Mouse (Mus musculus) ZHBTc4 (cell line): ENCODE results near the gene Tktl2.

Experiments used
- DNase-seq: peaks from one replicate; pipeline ENCODE4 v3.0.0-alpha.2; 2011; ENCODE audit warnings: low read depth, low spot score

Tktl2 gene

DNA sequence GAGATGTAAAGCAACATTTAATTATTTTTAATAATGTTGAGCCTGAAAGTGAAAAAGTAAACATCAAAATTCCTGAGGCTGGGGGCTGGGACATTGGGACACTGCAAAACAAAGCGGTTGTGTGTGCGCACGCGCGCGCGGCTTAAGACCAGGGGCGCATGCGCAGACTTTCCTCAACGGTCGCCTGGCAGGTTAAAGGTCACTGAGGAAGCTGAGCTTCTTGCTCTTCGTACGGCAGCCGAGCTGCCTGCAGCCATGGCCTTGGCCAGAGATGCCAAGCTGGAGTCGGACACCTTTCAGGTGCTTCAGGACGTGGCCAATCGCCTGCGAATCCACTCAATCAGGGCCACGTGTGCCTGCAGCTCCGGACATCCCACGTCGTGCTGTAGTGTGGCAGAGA, at the start of gene Tktl2:
Tktl2 (plus strand) TSS at position 220 of the 400 bp plus-strand sequence.
- DNase-seq: peak; percentile 39

DNA sequence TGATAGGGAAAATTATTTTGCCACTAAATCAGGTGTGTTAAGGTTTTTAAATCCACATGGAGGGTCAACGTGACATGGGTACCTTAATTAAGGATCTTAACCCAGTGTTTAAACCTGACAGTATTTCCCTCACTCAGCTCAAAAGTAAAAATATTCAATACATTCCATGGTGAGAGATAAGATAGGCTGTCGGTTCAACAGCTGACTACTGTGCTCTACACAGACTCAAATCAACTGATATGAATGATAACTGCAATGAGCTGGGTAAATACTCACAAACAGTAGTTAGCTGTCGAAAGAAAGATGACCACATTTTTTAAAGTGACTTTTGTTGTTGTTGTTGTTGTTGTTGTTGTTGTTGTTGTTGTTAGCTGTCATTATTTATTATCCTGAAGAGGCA, 41.7 kb upstream of the Tktl2 start:
- no peak for DNase-seq

DNA sequence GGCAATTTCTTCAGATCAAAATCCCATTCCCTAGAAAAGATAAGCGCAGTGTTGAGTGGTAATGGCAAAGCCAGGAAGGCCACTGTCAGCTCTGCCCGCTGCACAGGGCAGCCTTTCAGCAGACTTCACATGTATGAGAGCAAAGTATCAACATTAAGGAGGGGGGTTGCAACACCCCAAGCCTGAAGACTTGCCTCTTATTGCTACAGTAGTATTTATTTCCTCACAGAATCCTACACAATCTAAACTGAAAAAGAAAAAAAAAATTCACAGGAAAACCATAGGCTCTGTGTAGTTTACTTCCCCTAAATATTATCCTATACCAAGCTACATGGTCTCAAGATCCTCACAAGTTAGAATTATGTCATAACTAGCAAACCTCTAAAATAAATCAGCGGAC, 34.7 kb upstream of the Tktl2 start:
- DNase-seq: no peak

DNA sequence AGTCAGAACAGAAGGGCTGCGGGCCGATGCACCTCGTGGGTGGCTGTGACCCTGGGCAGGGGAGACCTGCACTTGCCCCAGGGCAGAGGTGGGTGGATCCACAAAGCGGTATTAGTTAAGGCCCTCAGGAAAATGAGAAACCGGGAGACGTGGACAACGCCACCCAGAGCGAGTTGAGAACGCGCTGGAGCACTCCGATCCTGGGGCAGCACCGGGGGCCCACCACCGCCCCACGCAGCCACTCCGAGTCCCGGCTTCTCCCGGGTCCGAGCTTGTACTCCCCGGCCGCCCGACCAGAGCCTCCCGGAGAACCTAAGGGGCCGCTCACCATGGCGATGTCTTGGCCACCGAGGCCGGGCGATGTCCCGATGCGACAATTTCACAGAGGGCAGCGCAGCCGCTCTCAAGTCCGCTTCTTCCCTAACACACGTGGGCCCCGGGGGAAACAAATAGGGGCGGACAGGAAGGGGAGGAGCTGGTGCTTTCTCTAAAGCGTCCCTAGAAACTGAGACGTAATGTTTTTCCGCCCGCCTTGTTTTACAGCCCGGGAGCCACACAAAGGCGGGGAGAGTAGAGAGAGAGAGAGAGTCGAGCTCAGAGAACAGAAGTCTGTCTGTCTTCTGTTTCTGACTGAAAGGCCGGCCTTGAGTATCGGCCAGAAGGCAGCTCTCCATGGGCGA, 25.3 kb upstream of the Tktl2 start, which contains the start of gene Tma16:
Tma16 (minus strand) TSS at position 447 of the 680 bp plus-strand sequence.
- peak; percentile 92 for DNase-seq

DNA sequence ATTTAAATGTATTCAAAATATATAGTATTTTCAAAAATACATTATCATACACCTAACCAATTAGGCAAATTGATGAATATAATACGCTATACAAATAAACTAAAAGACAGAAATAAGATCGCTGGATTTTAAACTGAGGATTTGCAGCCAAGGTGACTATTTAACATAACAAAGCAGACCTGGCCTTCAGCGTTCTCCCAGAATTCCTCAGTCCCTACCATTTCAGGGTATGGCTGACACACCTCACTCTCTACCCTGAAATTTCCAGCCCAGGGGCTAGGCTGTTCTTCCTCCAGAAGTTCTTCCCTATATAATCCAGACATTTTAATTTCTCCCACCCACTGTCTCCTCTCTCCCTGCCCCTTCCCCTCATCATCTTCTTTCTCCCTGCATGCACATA, 23.0 kb upstream of the Tktl2 start:
- DNase-seq: peak; percentile 36

DNA sequence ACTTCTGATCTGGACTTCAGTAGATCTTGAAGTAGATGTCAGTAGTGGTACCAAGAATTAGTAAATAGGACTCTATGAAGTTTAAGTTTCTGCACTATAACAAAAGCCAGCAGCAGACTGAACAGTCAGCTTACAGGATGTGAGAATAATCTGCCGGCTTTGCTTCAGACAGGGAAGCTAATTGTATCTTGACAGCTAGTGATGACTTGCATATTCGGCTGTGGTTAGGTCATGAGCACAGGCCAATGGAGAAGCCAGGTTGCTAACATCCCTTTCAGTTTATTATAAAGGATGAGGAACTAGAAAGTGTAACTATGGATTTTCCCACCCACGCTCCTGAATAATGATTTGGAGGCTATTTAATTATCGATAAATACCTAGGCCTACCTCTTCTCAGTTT, 20.9 kb upstream of the Tktl2 start:
- DNase-seq: no peak

DNA sequence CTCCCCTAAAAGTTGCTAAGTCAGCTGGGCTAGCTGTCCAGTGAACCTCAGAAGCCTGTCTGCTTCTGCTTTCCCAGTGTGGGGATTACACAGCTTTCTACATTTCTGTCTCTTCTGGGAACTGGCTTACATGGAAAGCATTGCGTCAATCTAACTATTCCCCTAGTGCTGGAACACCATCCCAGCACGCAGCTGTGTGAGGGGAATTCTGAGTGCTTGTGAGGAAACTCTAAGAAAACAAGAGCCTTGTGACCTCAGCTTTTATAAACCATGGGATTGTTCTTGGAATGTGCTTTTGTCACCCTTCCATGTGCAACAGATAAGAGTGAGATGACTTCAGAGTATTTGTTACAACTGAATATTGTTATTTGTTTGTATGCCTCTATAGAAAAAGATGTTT, 17.1 kb upstream of the Tktl2 start:
- no peak for DNase-seq

DNA sequence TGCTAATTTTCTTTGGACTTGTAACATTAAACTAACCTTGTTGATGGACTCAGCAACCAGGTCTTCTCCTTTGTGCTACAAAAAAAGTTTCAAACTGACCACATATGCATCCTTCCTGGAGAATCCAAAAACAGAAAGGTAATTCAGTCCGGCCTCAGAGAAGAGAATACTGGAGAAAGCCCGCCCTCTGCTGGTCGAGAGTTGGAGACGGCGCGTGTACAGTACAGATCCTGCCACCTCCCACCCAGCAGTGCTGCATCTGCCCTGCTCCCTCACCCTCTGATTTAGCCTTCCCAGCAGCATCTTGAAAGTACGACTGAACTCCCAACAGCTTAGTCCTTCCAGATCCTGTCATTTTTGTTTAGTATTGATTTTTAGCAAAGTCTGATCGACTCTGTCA, 15.8 kb upstream of the Tktl2 start:
- peak; percentile 74 for DNase-seq

DNA sequence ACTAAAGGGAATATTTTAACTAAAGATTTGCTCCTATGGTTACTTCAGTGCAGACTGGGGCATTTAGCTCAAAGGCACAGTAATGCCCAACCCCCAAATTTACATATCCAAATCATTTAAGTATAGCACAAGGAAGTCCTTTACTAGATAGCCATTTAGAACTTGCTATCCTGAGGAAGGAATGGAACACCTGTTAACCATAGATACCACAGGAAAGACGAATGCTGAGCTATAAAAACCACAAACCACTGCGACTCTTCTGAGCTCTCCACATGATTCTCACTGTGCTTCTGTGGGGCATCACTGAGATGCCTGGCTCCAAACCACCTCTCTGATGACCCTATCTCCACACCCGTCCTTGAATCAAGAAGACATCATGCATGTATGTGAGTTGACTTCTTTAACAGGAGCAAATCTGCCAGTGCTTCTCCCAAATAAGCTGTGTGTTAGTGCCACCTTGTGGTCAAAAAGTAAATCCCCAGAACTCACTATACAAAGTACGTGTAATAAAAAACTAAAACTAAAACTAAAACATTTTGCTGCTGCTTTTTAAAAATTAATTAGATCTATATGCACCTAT, 14.5 kb upstream of the Tktl2 start:
- DNase-seq: peak; percentile 63

DNA sequence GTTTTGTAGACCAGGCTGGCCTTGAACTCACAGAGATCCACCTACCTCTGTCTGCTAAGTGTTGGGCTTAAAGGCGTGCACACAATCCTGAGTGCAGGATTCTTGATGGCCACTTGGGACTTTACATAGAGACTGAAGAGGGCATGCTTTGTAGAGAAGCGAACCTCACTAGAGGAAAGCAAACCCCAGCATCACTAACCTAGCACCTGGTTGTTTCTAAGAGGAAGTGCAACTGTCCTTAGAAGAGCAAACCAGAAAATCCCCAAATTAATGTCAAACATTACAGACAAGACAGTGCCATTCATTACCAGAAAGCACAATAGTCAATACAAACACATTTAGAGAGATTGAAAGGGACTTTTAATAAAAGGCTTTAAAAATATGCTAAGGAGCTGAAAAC, 8.2 kb upstream of the Tktl2 start:
- DNase-seq: no peak

DNA sequence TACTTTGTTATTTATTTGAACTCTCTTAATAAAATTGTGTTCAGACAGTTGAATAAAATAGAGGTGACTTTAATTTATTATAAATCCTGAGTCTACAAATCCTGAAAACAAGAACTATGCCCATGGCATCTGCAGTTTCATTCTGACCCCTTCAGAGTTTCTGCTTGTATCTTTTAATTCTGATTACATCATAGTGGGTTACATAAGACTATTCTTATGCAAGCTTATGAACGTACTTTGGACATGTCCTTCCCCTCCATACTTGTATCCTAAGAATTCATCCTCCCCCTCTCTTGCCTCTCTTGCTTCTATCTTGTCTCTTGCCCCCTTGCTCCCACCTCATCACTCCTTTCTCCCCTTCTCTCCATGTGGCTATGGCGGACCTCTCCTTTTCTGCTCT, 7.6 kb downstream of the Tktl2 start:
- DNase-seq: no peak

DNA sequence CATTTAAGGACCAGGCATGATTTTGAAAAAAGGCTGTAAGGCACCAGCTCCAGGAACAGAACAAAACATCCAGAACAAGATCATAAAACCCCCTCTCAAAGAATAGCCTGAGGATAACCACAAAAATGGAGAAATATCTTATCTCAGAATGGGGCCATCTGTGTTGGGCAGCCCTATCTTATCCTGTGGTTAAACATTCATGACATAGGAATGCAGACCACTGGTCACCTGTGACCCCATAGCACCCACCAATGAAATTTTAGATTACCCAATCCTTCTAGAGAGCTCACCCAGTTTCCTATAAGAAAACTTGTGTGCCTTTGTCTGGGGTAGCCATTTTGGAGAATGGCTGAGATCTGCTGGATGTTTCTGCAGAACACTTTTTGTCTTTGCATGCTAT, 9.0 kb downstream of the Tktl2 start:
- no peak for DNase-seq

DNA sequence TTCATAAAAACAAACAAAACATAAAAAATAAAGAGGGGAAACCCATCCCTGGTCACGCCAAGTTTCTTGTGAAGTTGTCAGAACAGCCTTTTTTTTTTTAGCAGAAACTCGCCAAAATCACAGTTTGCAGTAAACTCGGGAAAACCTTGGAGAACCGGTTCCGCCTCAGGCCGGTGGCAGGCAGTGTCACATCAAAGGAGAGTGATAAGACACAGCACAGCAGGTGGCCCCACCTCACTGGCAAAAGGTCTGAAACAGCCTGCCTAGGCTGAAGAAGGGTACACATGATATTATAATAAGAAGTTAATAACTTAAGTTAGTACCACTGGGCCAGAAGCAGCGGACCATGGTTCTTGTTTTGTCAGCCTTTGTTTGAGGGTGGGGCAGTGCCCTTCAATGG, 38.5 kb downstream of the Tktl2 start:
- DNase-seq: peak; percentile 59
